Mouse (Mus musculus): ENCODE data around the gene Hgd.
A peak's percentile ranks its signal among the peaks of the same experiment; 100 is the strongest.

Gene Hgd

DNA sequence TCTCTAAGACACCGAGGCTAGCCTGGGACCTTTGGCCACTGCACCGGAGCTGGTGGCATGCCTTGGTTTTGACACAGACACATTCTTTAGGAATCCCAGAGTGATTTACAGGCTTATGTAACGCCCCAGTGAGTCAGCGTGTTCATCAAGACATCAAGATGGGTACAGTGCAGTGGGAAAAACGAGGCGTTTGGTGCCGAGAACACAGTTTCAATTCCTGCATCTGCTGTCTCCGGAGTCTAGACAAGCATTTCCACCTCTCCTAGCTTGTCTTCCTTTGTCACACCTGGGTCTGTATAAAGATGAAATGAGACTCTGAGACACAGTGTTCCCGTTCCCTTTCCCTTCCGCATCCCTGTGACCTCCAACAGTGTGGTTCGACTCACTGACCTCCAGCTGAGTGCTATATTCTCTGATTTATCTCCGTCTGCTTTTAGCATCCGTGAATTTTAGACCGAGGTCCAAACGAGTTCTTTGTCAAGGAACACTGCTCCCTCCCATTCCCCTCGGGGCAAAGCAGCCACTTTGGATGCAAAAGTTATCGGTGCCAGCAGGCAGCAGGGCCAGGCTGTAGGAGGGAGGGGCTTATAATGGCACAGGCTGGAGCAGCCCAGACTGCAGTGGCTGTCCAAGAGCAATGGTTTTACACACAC is 96.2 kb downstream of the Hgd start:
- peak; percentile 65 to 68 for DNase-seq

- DNase-seq: no peak
These were observed 96.7 kb downstream of the Hgd start for GRCm38 (mm10) chr16:37676677-37677072.

- no peak for DNase-seq
These were observed 97.6 kb downstream of the Hgd start for GRCm38 (mm10) chr16:37677586-37677985.

DNA sequence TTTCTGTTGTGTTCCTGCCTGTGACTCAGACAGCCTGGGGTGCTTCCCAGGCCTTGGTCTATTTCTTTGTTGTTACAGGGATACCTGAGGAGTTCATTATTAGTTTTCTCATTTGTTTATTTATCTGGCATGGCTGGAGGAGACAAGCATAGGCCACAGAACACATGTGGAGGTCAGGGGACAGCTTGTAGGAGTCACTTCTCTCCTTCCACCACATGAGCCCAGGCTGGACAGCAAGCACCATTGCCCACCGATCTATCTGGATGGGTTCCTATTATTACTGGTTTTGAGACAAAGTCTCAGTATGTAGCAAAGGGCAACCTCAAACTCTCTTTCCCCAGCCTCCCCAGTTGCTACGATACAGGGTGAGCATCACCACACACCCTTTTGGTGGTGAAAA is 100.3 kb downstream of the Hgd start:
- no peak for DNase-seq

GRCm38 (mm10) chr16:37680831-37681230 is 100.9 kb downstream of the Hgd start:
- no peak for DNase-seq

Measured in cerebellum, postnatal 14 days (tissue).